Mouse (Mus musculus) spleen, postnatal 4 days (tissue): ENCODE measurements around the gene Kynu.

Experiments used
- DNase-seq, 2 experiments: peaks; one replicate each; pipeline ENCODE4 v3.0.0; 2022; ENCODE audit warnings: low spot score in 2 of 2

The Kynu gene

GRCm38 (mm10) chr2:43555062-43555888 lies at the start of gene Kynu:
TSS of gene Kynu (plus strand) at chr2:43555329.
- peak; percentile 16 to 59 for DNase-seq

GRCm38 (mm10) chr2:43506182-43506581 lies 48.9 kb upstream of the Kynu start:
- DNase-seq = no peak

- no peak for DNase-seq
Measured at GRCm38 (mm10) chr2:43513852-43514251, 41.3 kb upstream of the Kynu start.

GRCm38 (mm10) chr2:43534417-43534816 lies 20.7 kb upstream of the Kynu start:
- DNase-seq = no peak

- no peak for DNase-seq
Measured at GRCm38 (mm10) chr2:43542615-43543014, 12.5 kb upstream of the Kynu start.

- no peak for DNase-seq
Measured at GRCm38 (mm10) chr2:43545665-43546064, 9.5 kb upstream of the Kynu start.

- no peak for DNase-seq
Measured at GRCm38 (mm10) chr2:43546448-43546847, 8.7 kb upstream of the Kynu start.

GRCm38 (mm10) chr2:43554216-43554615 lies 913 bp upstream of the Kynu start:
- no peak for DNase-seq

GRCm38 (mm10) chr2:43555889-43556285 lies 758 bp downstream of the Kynu start:
- DNase-seq = no peak

- no peak for DNase-seq
Measured at GRCm38 (mm10) chr2:43556985-43557384, 1.9 kb downstream of the Kynu start.

GRCm38 (mm10) chr2:43561209-43561608 lies 6.1 kb downstream of the Kynu start:
- no peak for DNase-seq

GRCm38 (mm10) chr2:43562779-43563178 lies 7.7 kb downstream of the Kynu start:
- DNase-seq = no peak

GRCm38 (mm10) chr2:43568406-43568805 lies 13.3 kb downstream of the Kynu start:
- no peak for DNase-seq

- no peak for DNase-seq
Measured at GRCm38 (mm10) chr2:43573526-43573925, 18.4 kb downstream of the Kynu start.

- no peak for DNase-seq
Measured at GRCm38 (mm10) chr2:43583243-43583812, 28.2 kb downstream of the Kynu start.

GRCm38 (mm10) chr2:43585508-43585907 lies 30.4 kb downstream of the Kynu start:
- DNase-seq = no peak

GRCm38 (mm10) chr2:43587832-43588231 lies 32.7 kb downstream of the Kynu start:
- DNase-seq = no peak

- DNase-seq = no peak
Measured at GRCm38 (mm10) chr2:43592001-43592704, 37.0 kb downstream of the Kynu start.

GRCm38 (mm10) chr2:43613571-43613970 lies 58.4 kb downstream of the Kynu start:
- no peak for DNase-seq

- DNase-seq = no peak
Measured at GRCm38 (mm10) chr2:43621140-43621539, 66.0 kb downstream of the Kynu start.

- DNase-seq = no peak
Measured at GRCm38 (mm10) chr2:43622844-43623243, 67.7 kb downstream of the Kynu start.

GRCm38 (mm10) chr2:43631786-43632185 lies 76.7 kb downstream of the Kynu start:
- no peak for DNase-seq

GRCm38 (mm10) chr2:43636498-43636897 lies 81.4 kb downstream of the Kynu start:
- no peak for DNase-seq
